Mouse (Mus musculus) CH12.LX (cell line): ENCODE measurements at regions not wholly inside any gene's neighbourhood (a gene's known extent, or its start where the extent isn't known, plus 50 kb on each side); places are given as distances from the start of the nearest gene placed in this dataset.

Source experiments
- CTCF ChIP-seq, 2 experiments: IDR thresholded peaks in 1 of 2; conservative IDR thresholded peaks in 1 of 2; 2 replicates each; pipeline ENCODE4 v1.5.1; 2011 to 2012; ENCODE audit warnings: low read depth in 2 of 2, low read length in 2 of 2, improper control_type of control experiment in 1 of 2, inconsistent platforms in 1 of 2, mild to moderate bottlenecking in 1 of 2, moderate library complexity in 1 of 2
- EP300 ChIP-seq: IDR thresholded peaks from 2 replicates; pipeline ENCODE4 v1.6.1; 2011; ENCODE audit warnings: low read length, improper control_type of control experiment
- GABPA ChIP-seq: IDR thresholded peaks from 2 replicates; pipeline ENCODE4 v1.6.1; 2012; ENCODE audit warnings: low read depth, low read length, improper control_type of control experiment, inconsistent platforms; ENCODE audit not compliant: insufficient replicate concordance
- MAX ChIP-seq: IDR thresholded peaks from 2 replicates; pipeline ENCODE4 v1.6.1; 2011; ENCODE audit warnings: low read length, improper control_type of control experiment
- NELFE ChIP-seq: IDR thresholded peaks from 2 replicates; pipeline ENCODE4 v1.6.1; 2011; ENCODE audit warnings: low read depth, low read length, improper control_type of control experiment
- POLR2A ChIP-seq: IDR thresholded peaks from 2 replicates; pipeline ENCODE4 v1.6.1; 2011; ENCODE audit warnings: low read depth, mild to moderate bottlenecking, improper control_type of control experiment, low read length
- RCOR1 ChIP-seq: conservative IDR thresholded peaks from 2 replicates; pipeline ENCODE4 v1.6.1; 2012; ENCODE audit warnings: low read depth, mild to moderate bottlenecking, inconsistent platforms, low read length, improper control_type of control experiment
- USF2 ChIP-seq: conservative IDR thresholded peaks from 2 replicates; pipeline ENCODE4 v1.6.1; 2011; ENCODE audit warnings: low read depth, low read length, improper control_type of control experiment
- ZC3H11A ChIP-seq: IDR thresholded peaks from 2 replicates; pipeline ENCODE4 v1.6.1; 2012; ENCODE audit warnings: low read depth, mild to moderate bottlenecking, inconsistent platforms, low read length, improper control_type of control experiment

DNA sequence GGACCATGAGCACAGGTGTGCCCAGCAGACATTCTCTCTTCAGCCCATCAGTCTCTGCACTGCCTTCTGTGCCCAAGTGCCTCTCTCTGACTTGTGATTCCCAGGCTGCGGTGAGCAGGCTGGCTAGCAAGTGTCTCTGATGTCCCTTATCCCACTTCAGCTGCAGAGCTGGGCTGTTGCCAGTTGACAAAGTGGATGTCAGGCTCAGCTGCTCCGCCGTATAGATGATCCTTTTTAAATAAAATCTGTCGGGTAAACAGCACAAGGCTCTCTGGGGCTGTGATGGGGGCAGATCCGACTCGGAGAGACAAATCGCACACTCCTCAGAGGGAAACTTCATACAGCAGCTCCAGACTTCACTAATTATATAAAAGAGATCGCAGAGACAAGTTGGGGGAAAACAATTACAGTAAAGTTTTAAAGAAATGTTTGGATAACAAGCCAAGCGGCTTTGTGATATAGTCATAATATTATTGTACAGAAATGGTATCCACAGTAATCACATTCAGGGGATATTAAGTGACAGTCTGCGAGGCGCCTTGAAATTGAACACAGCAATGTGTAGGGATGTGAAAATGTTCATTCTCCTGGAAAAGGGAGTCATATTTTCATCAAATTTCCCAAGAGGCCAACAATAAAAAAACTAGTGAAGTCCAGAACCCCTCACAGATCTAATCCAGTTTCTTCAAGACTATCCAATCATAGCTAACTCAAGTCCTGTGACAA lies 59.2 kb upstream of the Exoc4 start:
- TF ChIP-seq CTCF (conservative IDR thresholded peaks at IDR 0.05 in 1 of 2, IDR thresholded peaks at IDR 0.05 in 1 of 2; ENCODE audit: low read depth in 2 of 2, low read length in 2 of 2) (no peak), POLR2A (no peak), ZC3H11A (no peak), NELFE (no peak), GABPA (no peak), EP300 (no peak), RCOR1 (no peak), MAX (no peak), USF2 (no peak)
